Comparison of ENCODE assay signal across 10 mouse cellular contexts in genomic region chr6:135048956-135049355, GRCm38 (mm10). TPM values are rescaled to one million over a fixed set of nuclear protein-coding genes. Genes with fewer than 3 reads are reported as not detected.
DNase-seq lines count a peak whose midpoint lies in the region; ATAC-seq and TF ChIP-seq lines count a peak whose summit lies in the region.
"Had no signal": no experiment of that assay in that cellular context is flagged by ENCODE, and none has a peak within 500 bp of the region (broad histone marks: within the 10 kb centered on the region; RNA-seq: fewer than 3 reads in every experiment).

No protein-coding gene starts in this region.

- TF ChIP-seq CTCF in gastrocnemius, adult 2 months (IDR thresholded peaks at IDR 0.05) = no peak
- no peak for TF ChIP-seq CTCF in cerebellum, adult 2 months (IDR thresholded peaks at IDR 0.05; ENCODE audit: borderline replicate concordance, insufficient read depth, low read depth, low read length)
- no peak for TF ChIP-seq CTCF in lung, adult 2 months (IDR thresholded peaks at IDR 0.05; ENCODE audit: insufficient read depth, low read length)

- no peak for ATAC-seq in megakaryocyte progenitor cell, adult 5-6 weeks (replicated peaks; ENCODE audit: poor library complexity)

- no peak for TF ChIP-seq POLR2A in cerebellum, adult 2 months (IDR thresholded peaks at IDR 0.05; ENCODE audit: borderline replicate concordance, insufficient read depth, low read length)
- no peak for TF ChIP-seq POLR2A in lung, adult 2 months (IDR thresholded peaks at IDR 0.05; ENCODE audit: borderline replicate concordance, extremely low read depth, low read depth, low read length)

- 0 out of 2 replicates have a peak, but pooled peaks cover 4% of the 10 kb centered on the region for H3K4me1 ChIP-seq in cerebellum, adult 2 months (ENCODE audit: control insufficient read depth, insufficient read depth, low read length)
- H3K4me1 ChIP-seq in lung, adult 2 months (ENCODE audit: control insufficient read depth, insufficient read depth, low read length) = peaks cover 4% of the 10 kb centered on the region
- H3K4me1 ChIP-seq: midbrain, embryonic 12.5 days had no signal

- DNase-seq in gastrocnemius, adult 2 months = peak; percentile 53
- DNase-seq in gastrocnemius, postnatal 14 days = no peak
- DNase-seq in cerebellum, adult 2 months = peak; percentile 60 to 74
- peak; percentile 56 for DNase-seq in heart, postnatal 4 days
- peak; percentile 43 for DNase-seq in lung, adult 2 months
- no peak for DNase-seq in spleen, adult 18-20 months
- DNase-seq in frontal cortex, postnatal 25 days (ENCODE audit: low spot score in 2 of 2) = no peak
- DNase-seq: B cell, adult 2 months had no signal

- H3K27ac ChIP-seq in gastrocnemius, adult 2 months = no peak overlapping the region
- H3K27ac ChIP-seq in cerebellum, adult 2 months (ENCODE audit: insufficient read depth, low read length) = no peak overlapping the region
- H3K27ac ChIP-seq: midbrain, embryonic 12.5 days had no signal

- intact Hi-C loops in gastrocnemius, adult 2 months (cut with DNase I) = no loop called here
- intact Hi-C loops in gastrocnemius, postnatal 14 days (cut with DNase I; ENCODE audit: low total_unique reads) = no loop called here

- H3K27me3 ChIP-seq in cerebellum, adult 2 months (ENCODE audit: control insufficient read depth, insufficient read depth, low read length) = no peaks in the 10 kb centered on the region

- peak overlapping the region; percentile 55 for H3K4me3 ChIP-seq in gastrocnemius, adult 2 months
- H3K4me3 ChIP-seq in cerebellum, adult 2 months (replicated peaks; ENCODE audit: insufficient read depth, low read depth, low read length) = no peak overlapping the region
- no peak overlapping the region for H3K4me3 ChIP-seq in lung, adult 2 months (replicated peaks; ENCODE audit: extremely low read depth, low read depth, low read length)
- H3K4me3 ChIP-seq: midbrain, embryonic 12.5 days had no signal

- 15% methylated on average over 16 of the region's 16 CpGs for WGBS in cerebellum, adult 2 months
- 27% methylated on average over 16 of the region's 16 CpGs for WGBS in lung, adult 2 months

RNA-seq across cellular contexts. Expression of gene Gprc5a, which starts 16.5 kb away (rescaled TPM):
- 1 to 10 TPM in 1 of 2 experiments, under 1 TPM in 1; 0.18 to 1.2 TPM for total RNA-seq in gastrocnemius, adult 2 months (2021)
- under 1 TPM; 0.41 to 0.66 TPM for total RNA-seq in gastrocnemius, postnatal 14 days (2021)
- 0.05 and 0.06 TPM in 2 replicates for polyA plus RNA-seq in cerebellum, adult 2 months (2012; rRNA removed)
- 1 to 10 TPM; 3.7 to 4.0 TPM for total RNA-seq in heart, postnatal 4 days (2021)
- 281 and 352 TPM in 2 replicates for polyA plus RNA-seq in lung, adult 2 months (2012; rRNA removed)
- not detected in 2 replicates for total RNA-seq in megakaryocyte progenitor cell, adult 5-6 weeks (2015)
- not detected in 2 replicates for total RNA-seq in megakaryocyte progenitor cell, adult 5-6 weeks (2017)

RNA-seq across cellular contexts. Expression of gene Ddx47, which starts 37.5 kb away (rescaled TPM):
- 10 to 100 TPM; 26.9 TPM for total RNA-seq in gastrocnemius, adult 2 months (2021)
- 10 to 100 TPM; 30.2 to 33.0 TPM for total RNA-seq in gastrocnemius, postnatal 14 days (2021)
- polyA plus RNA-seq in cerebellum, adult 2 months (2012; rRNA removed) = 83.0 and 84.6 TPM in 2 replicates
- total RNA-seq in heart, postnatal 4 days (2021) = 10 to 100 TPM; 42.2 to 44.1 TPM
- 35.8 and 55.7 TPM in 2 replicates for polyA plus RNA-seq in lung, adult 2 months (2012; rRNA removed)
- 52.4 and 69.7 TPM in 2 replicates for total RNA-seq in megakaryocyte progenitor cell, adult 5-6 weeks (2015)
- 95.0 and 96.0 TPM in 2 replicates for total RNA-seq in megakaryocyte progenitor cell, adult 5-6 weeks (2017)

Comparison
In these comparisons a context has a peak if more than half of its experiments do, and no peak if none do; other contexts are left out.
1. DNase-seq: peak in gastrocnemius, adult 2 months (single experiment), cerebellum, adult 2 months (2 of 2), heart, postnatal 4 days (single experiment) and lung, adult 2 months (single experiment); none in gastrocnemius, postnatal 14 days (single experiment), spleen, adult 18-20 months (0 of 2) and frontal cortex, postnatal 25 days (0 of 2).